Mouse (Mus musculus) heart, adult 2 months (tissue): ENCODE results near the gene Glp1r.

ENCODE experiments used
- CTCF ChIP-seq: fragments of 200-600 bp; IDR thresholded peaks from 2 replicates; pipeline ENCODE4 v1.8.1; 2022; ENCODE audit warnings: antibody characterized with exemption, mild to moderate bottlenecking, moderate library complexity
- EP300 ChIP-seq: fragments of 200-500 bp; IDR thresholded peaks from 2 replicates; pipeline ENCODE4 v1.6.1; 2011; ENCODE audit warnings: low read depth, low read length, control low read depth; ENCODE audit not compliant: insufficient read depth

DNA sequence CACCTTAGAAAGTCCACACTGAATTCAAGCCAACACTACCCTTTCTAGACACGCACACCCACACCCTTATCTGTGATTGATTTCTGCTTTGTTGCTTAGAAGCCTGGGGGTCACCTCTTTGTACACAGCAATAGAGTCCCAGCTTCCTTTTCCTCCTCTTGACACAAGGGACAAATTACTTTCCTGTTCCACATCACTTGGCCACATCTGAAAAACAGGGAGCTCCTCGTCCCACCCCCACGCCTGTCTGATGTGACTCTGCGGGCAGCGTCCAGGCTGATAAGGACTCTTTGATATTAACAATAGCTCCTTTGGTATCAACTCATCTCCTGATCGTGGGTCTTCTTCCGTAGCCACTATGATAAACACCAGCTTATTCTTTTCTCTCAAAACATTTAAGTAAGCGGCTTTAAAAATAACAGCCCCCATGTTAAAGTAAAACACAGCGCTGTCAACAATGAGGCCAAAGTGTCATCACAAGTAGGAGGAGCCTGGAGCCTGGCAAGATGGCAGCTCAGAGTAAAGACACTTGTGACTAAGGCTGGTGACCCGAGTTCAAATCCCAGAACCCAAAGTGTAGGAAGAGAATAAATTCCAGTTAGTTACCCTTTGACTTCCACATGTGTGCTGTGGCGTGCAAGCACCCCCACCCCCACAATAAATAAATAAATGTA, 42.9 kb upstream of the Glp1r start:
- no peak for TF ChIP-seq CTCF
- no peak for TF ChIP-seq EP300
